Mouse (Mus musculus): ENCODE results near the gene Tmem126a. TPM values are rescaled to one million over a fixed set of nuclear protein-coding genes. Genes with fewer than 3 reads are reported as not detected.

Tmem126a gene
- polyA plus RNA-seq, 1 experiment: 57.6 TPM

GRCm38 (mm10) chr7:90461441-90461840 lies 4.4 kb upstream of the Tmem126a start:
- no peak overlapping the region for H3K4me3 ChIP-seq (ENCODE audit: low read depth, low read length)
- no peaks in the 10 kb centered on the region for H3K27me3 ChIP-seq (ENCODE audit: control insufficient read depth, insufficient read depth, low read length, poor library complexity, severe bottlenecking)
- no peak overlapping the region for H3K9ac ChIP-seq (ENCODE audit: low read depth, poor library complexity, severe bottlenecking)
- no peaks in the 10 kb centered on the region for H3K9me3 ChIP-seq (replicated peaks; ENCODE audit: control insufficient read depth, insufficient read depth, low read length, poor library complexity, severe bottlenecking)
- no peak overlapping the region for H3K27ac ChIP-seq (ENCODE audit: insufficient read depth, low read length)
- H3K36me3 ChIP-seq (ENCODE audit: control insufficient read depth, insufficient read depth, low read length, poor library complexity, severe bottlenecking): no peaks in the 10 kb centered on the region
- no peaks in the 10 kb centered on the region for H3K4me1 ChIP-seq (ENCODE audit: control insufficient read depth, insufficient read depth, low read length)
- TF ChIP-seq CTCF (IDR thresholded peaks at IDR 0.05; ENCODE audit: low read depth, low read length): no peak
- no peak for TF ChIP-seq POLR2A (IDR thresholded peaks at IDR 0.05; ENCODE audit: insufficient read depth, low read length)
- TF ChIP-seq EP300 (IDR thresholded peaks at IDR 0.05; ENCODE audit: insufficient read depth, low read depth, low read length): no peak

GRCm38 (mm10) chr7:90460930-90461329 lies 3.9 kb upstream of the Tmem126a start:
- Histone ChIP-seq H3K4me1 (ENCODE audit: control insufficient read depth, insufficient read depth, low read length) (no peaks in the 10 kb centered on the region), H3K27me3 (ENCODE audit: control insufficient read depth, insufficient read depth, low read length, poor library complexity, severe bottlenecking) (no peaks in the 10 kb centered on the region), H3K9me3 (replicated peaks; ENCODE audit: control insufficient read depth, insufficient read depth, low read length, poor library complexity, severe bottlenecking) (no peaks in the 10 kb centered on the region), H3K27ac (ENCODE audit: insufficient read depth, low read length) (no peak overlapping the region), H3K4me3 (ENCODE audit: low read depth, low read length) (no peak overlapping the region), H3K36me3 (ENCODE audit: control insufficient read depth, insufficient read depth, low read length, poor library complexity, severe bottlenecking) (no peaks in the 10 kb centered on the region), H3K9ac (ENCODE audit: low read depth, poor library complexity, severe bottlenecking) (no peak overlapping the region)
- peak; percentile 48 for TF ChIP-seq CTCF (IDR thresholded peaks at IDR 0.05; ENCODE audit: low read depth, low read length)
- TF ChIP-seq EP300 (IDR thresholded peaks at IDR 0.05; ENCODE audit: insufficient read depth, low read depth, low read length): no peak

GRCm38 (mm10) chr7:90460330-90460729 lies 3.3 kb upstream of the Tmem126a start:
- Histone ChIP-seq H3K4me3 (ENCODE audit: low read depth, low read length) (no peak overlapping the region), H3K9me3 (replicated peaks; ENCODE audit: control insufficient read depth, insufficient read depth, low read length, poor library complexity, severe bottlenecking) (no peaks in the 10 kb centered on the region), H3K9ac (ENCODE audit: low read depth, poor library complexity, severe bottlenecking) (no peak overlapping the region), H3K36me3 (ENCODE audit: control insufficient read depth, insufficient read depth, low read length, poor library complexity, severe bottlenecking) (no peaks in the 10 kb centered on the region), H3K27ac (ENCODE audit: insufficient read depth, low read length) (no peak overlapping the region), H3K27me3 (ENCODE audit: control insufficient read depth, insufficient read depth, low read length, poor library complexity, severe bottlenecking) (no peaks in the 10 kb centered on the region), H3K4me1 (ENCODE audit: control insufficient read depth, insufficient read depth, low read length) (no peaks in the 10 kb centered on the region)
- TF ChIP-seq EP300 (IDR thresholded peaks at IDR 0.05; ENCODE audit: insufficient read depth, low read depth, low read length): no peak
- no peak for TF ChIP-seq CTCF (IDR thresholded peaks at IDR 0.05; ENCODE audit: low read depth, low read length)
- no peak for TF ChIP-seq POLR2A (IDR thresholded peaks at IDR 0.05; ENCODE audit: insufficient read depth, low read length)

GRCm38 (mm10) chr7:90457517-90457916 lies 488 bp upstream of the Tmem126a start:
- Histone ChIP-seq H3K9me3 (replicated peaks; ENCODE audit: control insufficient read depth, insufficient read depth, low read length, poor library complexity, severe bottlenecking) (no peaks in the 10 kb centered on the region), H3K9ac (ENCODE audit: low read depth, poor library complexity, severe bottlenecking) (peak overlapping the region; percentile 76)
- TF ChIP-seq POLR2A (IDR thresholded peaks at IDR 0.05; ENCODE audit: insufficient read depth, low read length) (no peak), EP300 (IDR thresholded peaks at IDR 0.05; ENCODE audit: insufficient read depth, low read depth, low read length) (no peak), CTCF (IDR thresholded peaks at IDR 0.05; ENCODE audit: low read depth, low read length) (no peak)

DNA sequence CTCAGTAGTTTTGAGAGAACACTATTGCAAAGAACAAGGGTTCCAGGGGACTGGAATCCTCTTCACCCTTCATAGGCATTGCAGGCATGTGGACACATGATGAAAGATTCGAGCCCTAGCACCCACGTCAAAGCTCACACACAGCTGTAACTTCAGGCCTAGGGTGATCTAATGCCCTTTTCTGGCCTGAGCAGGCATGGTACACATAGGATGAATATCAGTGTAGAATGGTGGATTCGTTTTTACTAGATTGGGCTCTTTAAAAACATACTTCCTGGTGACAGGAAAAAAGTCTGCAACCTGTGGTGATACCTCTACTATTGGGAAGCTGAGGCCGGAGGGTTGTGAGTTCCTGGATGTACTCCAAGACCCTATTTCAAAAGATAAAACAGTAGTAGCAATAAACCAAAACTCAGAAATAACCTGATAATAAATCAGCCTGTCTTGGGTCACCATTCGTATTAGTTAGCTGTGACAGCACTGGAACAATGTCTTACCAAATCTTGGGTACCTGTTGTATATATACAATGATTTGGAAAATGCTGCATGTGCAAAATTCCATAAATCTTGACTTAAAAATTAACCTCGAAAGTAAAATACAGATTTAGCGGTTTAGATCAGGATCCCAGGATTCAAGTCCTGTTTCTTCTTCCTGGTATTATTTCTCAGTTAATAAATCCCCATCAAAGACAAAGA lies 732 bp downstream of the Tmem126a start:
- H3K9ac ChIP-seq (ENCODE audit: low read depth, poor library complexity, severe bottlenecking): peak overlapping the region; percentile 76
- no peaks in the 10 kb centered on the region for H3K9me3 ChIP-seq (replicated peaks; ENCODE audit: control insufficient read depth, insufficient read depth, low read length, poor library complexity, severe bottlenecking)
- no peaks in the 10 kb centered on the region for H3K4me1 ChIP-seq (ENCODE audit: control insufficient read depth, insufficient read depth, low read length)
- no peak overlapping the region; the same call in none of the 2 replicates for H3K4me3 ChIP-seq (ENCODE audit: low read depth, low read length)
- peaks cover 10% of the 10 kb centered on the region for H3K36me3 ChIP-seq (ENCODE audit: control insufficient read depth, insufficient read depth, low read length, poor library complexity, severe bottlenecking)
- no peaks in the 10 kb centered on the region for H3K27me3 ChIP-seq (ENCODE audit: control insufficient read depth, insufficient read depth, low read length, poor library complexity, severe bottlenecking)
- no peak overlapping the region for H3K27ac ChIP-seq (ENCODE audit: insufficient read depth, low read length)
- TF ChIP-seq POLR2A (IDR thresholded peaks at IDR 0.05; ENCODE audit: insufficient read depth, low read length) (no peak), CTCF (IDR thresholded peaks at IDR 0.05; ENCODE audit: low read depth, low read length) (no peak), EP300 (IDR thresholded peaks at IDR 0.05; ENCODE audit: insufficient read depth, low read depth, low read length) (no peak)

More at GRCm38 (mm10) chr7:90457517-90457916, 488 bp upstream of the Tmem126a start:
- H3K36me3 ChIP-seq (ENCODE audit: control insufficient read depth, insufficient read depth, low read length, poor library complexity, severe bottlenecking): peaks cover 6% of the 10 kb centered on the region
- H3K27ac ChIP-seq (ENCODE audit: insufficient read depth, low read length): no peak overlapping the region
- H3K4me1 ChIP-seq (ENCODE audit: control insufficient read depth, insufficient read depth, low read length): no peaks in the 10 kb centered on the region
- H3K27me3 ChIP-seq (ENCODE audit: control insufficient read depth, insufficient read depth, low read length, poor library complexity, severe bottlenecking): no peaks in the 10 kb centered on the region
- peak overlapping the region; percentile 72 for H3K4me3 ChIP-seq (ENCODE audit: low read depth, low read length)

DNA sequence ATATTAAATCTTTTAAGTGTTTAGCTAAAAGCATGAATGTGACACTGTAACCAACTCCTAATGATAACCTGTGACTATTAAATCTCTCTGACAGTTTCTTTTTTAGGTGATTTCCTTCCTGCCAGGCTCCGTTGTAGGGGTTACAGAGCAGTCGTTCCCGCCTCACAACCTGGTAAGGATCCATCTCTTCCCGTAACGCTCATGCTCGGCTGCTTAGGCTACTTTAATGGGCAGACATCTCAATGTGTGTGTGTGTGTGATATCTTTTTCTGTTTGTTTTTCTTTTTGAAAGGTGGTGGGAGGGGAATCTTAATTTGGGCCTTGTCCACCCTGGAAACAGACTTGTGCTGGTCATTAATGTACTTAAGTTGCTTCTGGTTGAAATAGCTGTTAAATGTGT lies 12.8 kb downstream of the Tmem126a start:
- H3K27ac ChIP-seq (ENCODE audit: insufficient read depth, low read length): no peak overlapping the region
- TF ChIP-seq POLR2A (IDR thresholded peaks at IDR 0.05; ENCODE audit: insufficient read depth, low read length): no peak
- TF ChIP-seq CTCF (IDR thresholded peaks at IDR 0.05; ENCODE audit: low read depth, low read length): no peak
- TF ChIP-seq EP300 (IDR thresholded peaks at IDR 0.05; ENCODE audit: insufficient read depth, low read depth, low read length): no peak
- no peaks in the 10 kb centered on the region for H3K9me3 ChIP-seq (replicated peaks; ENCODE audit: control insufficient read depth, insufficient read depth, low read length, poor library complexity, severe bottlenecking)
- no peaks in the 10 kb centered on the region for H3K27me3 ChIP-seq (ENCODE audit: control insufficient read depth, insufficient read depth, low read length, poor library complexity, severe bottlenecking)
- no peaks in the 10 kb centered on the region for H3K4me1 ChIP-seq (ENCODE audit: control insufficient read depth, insufficient read depth, low read length)
- peak overlapping the region; percentile 96 for H3K9ac ChIP-seq (ENCODE audit: low read depth, poor library complexity, severe bottlenecking)
- H3K4me3 ChIP-seq (ENCODE audit: low read depth, low read length): peak overlapping the region; percentile 93
- peaks cover 31% of the 10 kb centered on the region for H3K36me3 ChIP-seq (ENCODE audit: control insufficient read depth, insufficient read depth, low read length, poor library complexity, severe bottlenecking)
